Mouse (Mus musculus) ES-E14 (cell line): ENCODE data around the gene Ly9. TPM values are rescaled to one million over a fixed set of nuclear protein-coding genes. Genes with fewer than 3 reads are reported as not detected.

Experiments
- DNase-seq: peaks from one replicate; pipeline ENCODE4 v3.0.0-alpha.2; 2013; ENCODE audit warnings: low read depth, low spot score
- H3K27ac ChIP-seq: 2 replicates; pipeline ENCODE4 v1.5.1; 2012; ENCODE audit warnings: low read depth, mild to moderate bottlenecking, low read length, moderate library complexity, mixed read lengths; ENCODE audit not compliant: poor library complexity, insufficient read depth, severe bottlenecking
- H3K36me3 ChIP-seq: 2 replicates; pipeline ENCODE4 v1.6.1; 2012; ENCODE audit warnings: mild to moderate bottlenecking, low read length, moderate library complexity, mixed read lengths; ENCODE audit not compliant: control insufficient read depth, poor library complexity, insufficient read depth, severe bottlenecking
- H3K4me1 ChIP-seq, 2 experiments: fragments of 150-350 bp in 1 of 2; sonication (generic) in 1 of 2; 2 replicates each; pipeline ENCODE4 v1.6.1; 2012; ENCODE audit warnings: low read length in 2 of 2, mild to moderate bottlenecking in 1 of 2, mixed read lengths in 1 of 2; ENCODE audit not compliant: control insufficient read depth in 2 of 2, insufficient read depth in 2 of 2, poor library complexity in 1 of 2
- H3K4me3 ChIP-seq, 2 experiments: fragments of 150-350 bp in 1 of 2; sonication (generic) in 1 of 2; 2 replicates each; pipeline ENCODE4 v1.5.1; 2012; ENCODE audit warnings: low read length in 2 of 2, low read depth in 1 of 2, mild to moderate bottlenecking in 1 of 2, mixed read lengths in 1 of 2; ENCODE audit not compliant: insufficient read depth in 1 of 2, poor library complexity in 1 of 2, severe bottlenecking in 1 of 2
- H3K9ac ChIP-seq: 2 replicates; pipeline ENCODE4 v1.6.1; 2012; ENCODE audit warnings: low read depth, mild to moderate bottlenecking, low read length, mixed read lengths; ENCODE audit not compliant: poor library complexity, insufficient read depth, severe bottlenecking
- H3K9me3 ChIP-seq: fragments of 150-350 bp; sonication (generic); 2 replicates; pipeline ENCODE4 v1.6.1; 2012; ENCODE audit warnings: low read depth, mild to moderate bottlenecking, low read length; ENCODE audit not compliant: control insufficient read depth, insufficient read depth
- HCFC1 ChIP-seq: IDR thresholded peaks from 2 replicates; pipeline ENCODE4 v1.6.1; 2012; ENCODE audit warnings: low read length, inconsistent platforms, borderline replicate concordance; ENCODE audit not compliant: insufficient read depth
- MAFK ChIP-seq: IDR thresholded peaks from 2 replicates; pipeline ENCODE4 v1.6.1; 2014; ENCODE audit warnings: mild to moderate bottlenecking, low read depth, low read length, inconsistent platforms; ENCODE audit not compliant: insufficient read depth
- ZC3H11A ChIP-seq: IDR thresholded peaks from 2 replicates; pipeline ENCODE4 v1.6.1; 2012; ENCODE audit warnings: low read depth, mild to moderate bottlenecking, inconsistent platforms, low read length, borderline replicate concordance
- ZNF384 ChIP-seq: IDR thresholded peaks from 2 replicates; pipeline ENCODE4 v1.6.1; 2012; ENCODE audit warnings: low read depth, low read length, inconsistent platforms
- in situ Hi-C, 2 experiments: fragments of 600-800 bp; cut with MboI; formaldehyde crosslinking; loops; one replicate each; pipeline ENCODE4 v1.15.1; 2025; ENCODE audit warnings: low sequenced_read_pairs in 2 of 2, inconsistent platforms in 1 of 2; ENCODE audit not compliant: unreplicated experiment in 2 of 2
- total RNA-seq: library from RNA; depleted of rRNA; stranded (reverse); fragments of 300-350 nt; gene quantifications from 2 replicates; pipeline ENCODE4 v1.2.3, GENCODE M21; 2012; rRNA removed

The Ly9 gene
- total RNA-seq, 1 experiment, result 0.13 TPM

DNA sequence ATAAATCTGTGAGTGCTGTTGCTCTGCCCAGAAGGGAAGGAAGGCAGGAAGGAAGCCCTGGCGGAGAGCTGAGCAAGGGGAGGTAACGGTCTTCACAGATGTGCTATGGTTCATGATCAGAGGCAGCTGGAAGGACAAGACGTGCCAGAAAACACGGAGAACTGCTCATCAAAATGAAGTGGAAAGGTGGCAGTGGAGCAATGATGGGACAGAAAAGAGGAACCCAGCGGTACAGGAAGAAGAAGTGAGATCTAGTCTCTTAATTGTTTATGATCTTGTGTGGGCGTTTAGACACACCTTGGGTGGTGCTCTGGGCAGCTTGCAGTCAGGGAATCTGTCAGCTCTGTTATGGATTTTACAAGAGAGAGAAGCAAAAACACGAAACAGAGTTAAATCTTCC lies 55.9 kb downstream of the Ly9 start:
- in situ Hi-C loops, result no loop called here
- Histone ChIP-seq H3K27ac (no peak overlapping the region), H3K9ac (no peak overlapping the region), H3K9me3 (no peaks in the 10 kb centered on the region), H3K4me1 (no peaks in the 10 kb centered on the region), H3K4me3 (no peak overlapping the region), H3K36me3 (no peaks in the 10 kb centered on the region)
- no peak for DNase-seq
- TF ChIP-seq ZC3H11A (no peak), MAFK (no peak), HCFC1 (no peak), ZNF384 (no peak)

DNA sequence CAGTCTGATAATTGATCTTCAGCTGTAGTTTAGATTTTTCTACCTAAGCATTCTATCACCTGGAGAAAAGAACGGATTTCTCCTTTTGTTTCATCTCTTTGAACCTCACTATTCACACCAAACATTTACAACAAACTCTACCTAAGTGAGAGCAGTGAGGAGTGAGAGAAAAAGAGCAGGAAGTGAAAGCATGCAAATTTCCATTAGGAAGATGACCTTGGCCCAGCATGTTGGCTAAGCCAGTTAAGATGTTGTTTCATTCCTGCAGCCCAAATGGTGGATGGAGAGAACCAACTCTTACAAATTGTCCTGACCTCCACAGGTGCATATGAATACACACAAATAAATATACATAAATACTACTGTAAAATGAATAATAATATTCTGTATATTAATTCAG lies 66.5 kb downstream of the Ly9 start:
- in situ Hi-C loops, result no loop called here
- Histone ChIP-seq H3K4me1 (no peaks in the 10 kb centered on the region), H3K4me3 (no peak overlapping the region), H3K9ac (no peak overlapping the region), H3K36me3 (no peaks in the 10 kb centered on the region), H3K27ac (no peak overlapping the region), H3K9me3 (0 out of 2 replicates have a peak, but pooled peaks cover 2% of the 10 kb centered on the region)
- no peak for DNase-seq
- TF ChIP-seq MAFK (no peak), ZC3H11A (no peak; the same call in 1 of the 2 replicates)

Other genes with a start within 250 kb of the Ly9 start
- 0.85 and 1.1 TPM in 2 replicates for gene Klhdc9, start 246.6 kb downstream of the Ly9 start, total RNA-seq
- 1.9 and 3.0 TPM in 2 replicates for gene Nectin4, start 237.3 kb downstream of the Ly9 start, total RNA-seq
- 8.0 and 9.0 TPM in 2 replicates for gene Arhgap30, start 218.5 kb downstream of the Ly9 start, total RNA-seq
- gene Usf1, start 196.1 kb downstream of the Ly9 start, total RNA-seq, result 151 and 164 TPM in 2 replicates
- 6.2 and 11.2 TPM in 2 replicates for gene Tstd1, start 188.5 kb downstream of the Ly9 start, total RNA-seq
- 74.9 and 132 TPM in 2 replicates for gene F11r, start 169.9 kb downstream of the Ly9 start, total RNA-seq
- 3.2 and 4.0 TPM in 2 replicates for gene Alyref2, start 103.9 kb downstream of the Ly9 start, total RNA-seq
- gene Itln1, start 72.1 kb downstream of the Ly9 start, total RNA-seq, result not detected in 2 replicates
- gene Cd244a, start 48.2 kb downstream of the Ly9 start, total RNA-seq, result not detected in 2 replicates
- not detected in 2 replicates for gene Slamf7, start 45.6 kb upstream of the Ly9 start, total RNA-seq
- gene Cd48, start 74.6 kb upstream of the Ly9 start, total RNA-seq, result 0.22 TPM in 1 of 2 replicates, not detected in the other
- gene Slamf1, start 159.7 kb upstream of the Ly9 start, total RNA-seq, result 0.63 and 0.67 TPM in 2 replicates
- gene Cd84, start 232.3 kb upstream of the Ly9 start, total RNA-seq, result 0.09 TPM in 1 of 2 replicates, not detected in the other